Mouse (Mus musculus) cerebellum, adult 9-11 months (tissue): Measurements from ENCODE around the gene Wbp1.

Source experiments
- DNase-seq: peaks from one replicate; pipeline ENCODE4 v3.0.0; 2022

Wbp1 gene

GRCm38 (mm10) chr6:83115682-83116372, 5.5 kb downstream of the Wbp1 start:
- peak; percentile 67 for DNase-seq

DNA sequence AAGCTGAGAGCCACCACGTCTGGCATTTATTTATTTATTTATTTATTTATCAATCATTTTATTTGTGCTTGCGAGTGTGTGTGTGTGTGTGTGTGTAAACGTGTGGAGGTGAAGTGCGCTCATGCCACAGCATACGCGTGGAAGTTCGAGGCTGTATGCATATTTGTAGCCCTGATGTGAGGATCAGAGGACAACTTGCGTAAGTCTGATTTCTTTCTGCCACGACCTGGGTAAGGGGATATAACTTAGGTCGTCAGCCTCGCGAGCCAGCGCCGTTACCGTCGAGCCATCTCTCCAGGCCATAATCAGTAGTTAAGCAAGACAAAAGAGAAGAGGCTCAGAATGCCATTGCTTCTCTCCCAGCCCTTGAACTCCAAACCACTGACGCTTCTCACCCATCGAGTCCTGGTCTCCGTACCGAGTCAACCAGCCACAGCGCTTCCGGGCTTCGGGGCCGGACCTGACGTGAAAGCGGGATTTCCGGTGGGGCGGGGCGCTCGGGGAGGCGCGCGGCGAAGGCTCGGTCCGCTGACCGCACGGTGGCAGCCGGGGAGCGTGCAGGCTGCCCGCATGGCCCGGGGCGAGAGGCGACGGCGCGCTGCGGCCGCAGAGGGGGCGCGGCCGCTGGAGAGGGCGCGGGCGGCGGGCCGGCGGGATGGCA, 6.2 kb downstream of the Wbp1 start, which contains the start of gene Mogs:
TSS of gene Mogs (plus strand) at position 486 of the 661 bp plus-strand sequence.
- peak; percentile 91 for DNase-seq

GRCm38 (mm10) chr6:83111510-83112136, 9.7 kb downstream of the Wbp1 start:
- DNase-seq: peak; percentile 14

GRCm38 (mm10) chr6:83108762-83109668, 12.3 kb downstream of the Wbp1 start, which contains the start of gene Mrpl53:
Gene Mrpl53, plus strand, starts transcription at chr6:83109040.
- DNase-seq: peak; percentile 85

GRCm38 (mm10) chr6:83107566-83108400, 13.6 kb downstream of the Wbp1 start:
- DNase-seq: peak; percentile 79

DNA sequence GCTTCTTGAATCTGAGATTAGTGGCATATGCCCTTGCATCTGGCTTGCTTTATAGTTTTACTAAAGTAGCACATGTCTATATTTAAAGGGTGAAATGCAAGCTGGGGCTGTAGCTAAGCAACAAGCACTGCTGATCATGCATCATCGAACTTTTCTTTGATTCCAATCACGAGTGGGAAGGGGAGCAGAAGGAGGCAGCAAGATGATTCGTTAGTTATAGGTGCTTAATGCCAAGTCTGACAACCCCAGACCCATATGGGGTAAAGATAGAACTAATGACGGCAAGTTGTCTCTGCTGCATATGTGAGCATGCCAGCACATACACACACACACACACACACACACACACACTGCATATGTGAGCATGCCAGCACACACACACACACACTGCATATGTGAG, 17.2 kb downstream of the Wbp1 start:
- DNase-seq: no peak

DNA sequence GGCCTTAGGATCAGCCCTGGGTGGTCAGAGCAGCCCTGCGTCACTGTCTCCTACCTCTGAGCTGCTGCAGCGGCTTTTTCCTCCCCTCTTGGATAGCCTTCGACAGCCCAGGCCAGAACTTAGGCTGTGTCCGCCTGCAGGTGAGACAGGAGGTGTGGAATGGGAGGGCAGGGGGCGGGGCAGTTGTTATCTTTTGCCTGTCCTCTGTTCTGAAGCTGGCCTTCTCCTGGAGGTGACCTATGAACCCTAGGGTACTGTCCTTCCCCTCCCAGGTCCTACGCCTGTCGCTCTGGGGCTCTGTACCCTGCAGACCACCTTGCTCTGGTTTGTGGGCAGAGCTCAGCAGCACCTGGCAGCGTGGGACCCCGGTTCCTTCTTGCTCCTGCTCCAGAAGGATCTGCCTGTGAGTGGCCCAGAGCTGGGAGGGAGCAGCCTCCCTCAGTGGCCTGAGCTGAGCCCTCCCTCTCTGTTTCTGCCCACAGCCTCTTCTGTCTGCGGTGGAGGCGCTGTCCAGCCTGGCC, 18.2 kb downstream of the Wbp1 start:
- peak; percentile 50 for DNase-seq

DNA sequence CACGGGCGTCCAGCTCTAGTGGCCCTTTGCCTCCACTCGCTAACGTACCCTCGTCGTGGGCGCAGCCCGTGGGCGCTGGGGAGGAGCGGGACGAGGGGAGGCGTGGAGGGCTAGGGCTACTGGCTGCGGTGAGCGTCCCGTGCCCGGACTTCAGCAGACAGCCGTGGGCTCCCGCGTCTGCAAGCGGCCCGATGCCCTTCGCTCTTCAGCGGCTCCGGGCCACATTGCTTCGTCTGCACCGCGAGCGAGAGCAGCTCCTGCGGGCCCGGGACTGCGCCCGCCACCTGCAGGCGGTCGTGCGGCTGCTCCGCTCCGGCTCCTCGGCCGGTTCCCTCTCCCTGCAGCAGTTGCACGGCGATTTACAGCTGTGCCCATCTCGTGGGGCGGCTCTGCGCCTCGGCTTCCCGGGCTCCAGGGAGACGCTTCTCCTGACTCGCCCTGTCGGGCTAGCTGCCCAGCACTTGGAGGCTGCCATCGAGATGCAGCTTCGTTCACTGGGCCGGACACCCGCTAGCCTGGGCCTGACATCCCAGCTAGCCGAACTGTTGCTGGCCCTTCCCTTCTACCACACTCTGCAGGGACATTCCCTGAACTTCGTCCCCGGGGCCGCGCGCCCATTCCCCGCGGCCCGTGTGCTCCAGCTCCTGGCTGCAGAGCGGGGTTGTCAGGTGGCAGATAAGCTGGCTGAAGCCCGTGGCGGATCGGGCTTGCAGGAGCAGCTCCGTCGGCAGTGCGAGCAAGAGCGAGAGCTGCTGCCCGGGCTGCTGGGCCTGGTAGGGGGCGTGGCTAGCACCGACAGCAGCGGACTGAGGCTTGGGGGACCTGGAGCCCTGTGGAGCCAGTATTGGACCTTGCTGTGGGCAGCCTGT, 19.4 kb downstream of the Wbp1 start:
- peak; percentile 69 for DNase-seq

GRCm38 (mm10) chr6:83101316-83101687, 20.1 kb downstream of the Wbp1 start, which contains the start of the genes Ccdc142 and Gm42688:
Gene Ccdc142, plus strand, starts transcription at chr6:83101601.
Gene Gm42688, plus strand, starts transcription at chr6:83101617.
- peak; percentile 94 for DNase-seq

DNA sequence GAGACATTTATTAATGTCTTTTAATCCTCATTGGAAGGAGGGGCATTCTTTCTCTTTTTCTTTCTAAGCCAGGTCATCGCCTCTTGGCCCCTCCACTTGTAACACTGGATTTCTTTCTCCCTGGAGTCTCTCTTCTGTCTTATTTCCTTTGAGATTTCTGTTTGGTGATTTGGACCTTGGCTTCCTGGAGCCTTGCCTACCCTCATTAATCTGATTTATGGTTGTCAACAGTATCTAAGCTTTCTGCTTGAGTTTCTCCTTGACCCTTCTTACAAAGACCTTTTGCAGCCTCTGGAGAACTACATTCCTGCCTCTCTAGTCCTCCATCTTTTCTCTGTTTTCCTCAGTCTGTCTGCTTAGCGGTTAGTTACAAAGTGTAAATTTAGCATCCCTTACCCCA, 22.9 kb downstream of the Wbp1 start:
- DNase-seq: no peak

GRCm38 (mm10) chr6:83095968-83096367, 25.4 kb downstream of the Wbp1 start:
- no peak for DNase-seq

DNA sequence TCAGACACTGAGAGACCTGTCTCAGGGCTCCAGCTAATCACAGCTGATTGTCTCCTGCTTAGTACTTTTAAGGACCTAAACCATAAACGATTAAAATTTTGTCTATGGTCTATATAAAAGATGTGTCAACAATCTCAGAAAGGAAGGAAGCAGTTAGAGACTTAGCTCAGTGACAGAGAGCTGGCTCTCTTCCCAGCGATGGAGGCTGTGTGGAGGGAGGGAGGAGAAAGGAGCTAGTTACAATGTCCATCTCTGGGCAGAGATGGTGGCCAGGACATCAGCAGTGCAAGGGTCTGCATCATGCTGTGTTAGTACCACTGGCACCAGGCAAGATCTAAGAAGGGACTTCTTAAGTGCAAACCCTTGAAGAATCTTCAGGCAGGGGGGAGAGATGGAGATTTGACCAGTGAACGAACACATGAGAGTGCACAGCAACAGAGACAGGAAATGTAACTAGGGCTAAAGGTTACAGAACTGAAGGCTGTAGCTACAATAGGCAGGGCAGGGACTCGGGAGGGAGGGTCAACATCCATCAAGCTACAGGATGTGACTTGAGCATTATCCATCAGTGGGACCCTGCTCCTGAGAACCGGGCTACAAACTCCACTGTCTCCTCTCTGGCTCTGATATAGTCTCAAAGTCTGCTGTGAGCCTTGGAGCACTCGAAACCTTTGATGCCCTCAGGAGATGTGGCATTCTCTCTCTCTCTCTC, 28.8 kb downstream of the Wbp1 start:
- DNase-seq: no peak

- no peak for DNase-seq
Observed at GRCm38 (mm10) chr6:83087926-83088260, 33.5 kb downstream of the Wbp1 start.

- no peak for DNase-seq
Observed at GRCm38 (mm10) chr6:83087205-83087925, 34.0 kb downstream of the Wbp1 start.

DNA sequence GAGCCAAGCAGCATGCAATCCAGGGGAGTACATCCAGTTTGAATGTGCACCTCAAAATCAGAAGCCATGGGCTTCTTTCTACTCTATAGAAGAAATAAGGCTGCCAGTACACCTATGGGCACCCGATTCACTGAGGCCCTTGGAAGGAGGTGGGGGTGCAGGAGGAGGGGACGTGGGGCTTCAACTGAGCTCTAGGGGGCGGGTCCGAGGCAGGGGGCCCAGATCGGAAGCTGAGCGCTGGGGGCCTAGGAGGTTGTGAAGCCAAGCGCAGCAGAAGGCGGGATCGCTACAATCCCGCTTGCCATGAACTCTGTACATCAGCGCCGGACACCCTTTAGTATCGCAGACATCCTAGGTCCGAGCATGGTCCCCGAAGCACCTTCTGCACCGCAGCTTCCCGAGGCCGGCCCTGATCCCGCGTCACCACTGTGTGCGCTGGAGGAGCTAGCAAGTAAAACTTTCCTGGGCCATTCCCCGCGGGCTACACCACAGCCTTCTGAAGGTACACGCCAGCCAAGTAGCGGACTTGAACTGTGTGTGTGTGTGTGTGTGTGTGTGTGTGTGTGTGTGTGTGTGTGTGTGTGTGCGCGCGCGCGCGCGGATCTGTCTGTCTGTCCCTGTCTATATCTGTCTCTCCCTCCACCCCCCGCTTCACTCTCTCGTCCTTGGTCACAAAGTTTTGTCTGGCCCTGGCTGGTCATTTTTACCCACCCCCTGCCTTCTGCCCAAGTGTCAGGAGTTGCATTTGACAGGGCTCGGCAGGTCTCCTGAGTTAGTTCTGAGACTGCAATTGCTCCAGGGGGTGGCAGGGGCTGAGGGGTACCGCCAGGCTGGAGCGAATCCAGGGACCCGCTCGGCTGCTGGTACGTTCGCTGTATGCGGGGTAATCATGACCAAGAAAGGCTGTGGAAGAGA, 35.0 kb downstream of the Wbp1 start, which contains the start of gene Lbx2:
TSS of gene Lbx2 (plus strand) at position 247 of the 915 bp plus-strand sequence.
- DNase-seq: no peak

GRCm38 (mm10) chr6:83084477-83084876, 36.9 kb downstream of the Wbp1 start:
- no peak for DNase-seq

GRCm38 (mm10) chr6:83083497-83083896, 37.9 kb downstream of the Wbp1 start:
- no peak for DNase-seq

GRCm38 (mm10) chr6:83080210-83080609, 41.1 kb downstream of the Wbp1 start:
- no peak for DNase-seq
